Mouse (Mus musculus) MEL (cell line): ENCODE measurements around the gene Olfr644. TPM values are rescaled to one million over a fixed set of nuclear protein-coding genes. Genes with fewer than 3 reads are reported as not detected.
A peak's percentile ranks its signal among the peaks of the same experiment; 100 is the strongest.

Experiments used
- DNase-seq: peaks from one replicate; pipeline ENCODE4 v3.0.0; 2011; ENCODE audit warnings: low read depth, low spot score
- H3K27ac ChIP-seq: 2 replicates; pipeline ENCODE4 v1.5.1; 2012; ENCODE audit warnings: low read depth, mild to moderate bottlenecking, control low read depth, low read length, moderate library complexity; ENCODE audit not compliant: control insufficient read depth
- H3K27me3 ChIP-seq, 2 experiments: fragments of 150-350 bp in 1 of 2; sonication (generic) in 1 of 2; 2 replicates each; pipeline ENCODE4 v1.6.1; 2012; ENCODE audit warnings: low read length in 2 of 2, mild to moderate bottlenecking in 2 of 2, improper control_type of control experiment in 1 of 2, moderate library complexity in 1 of 2; ENCODE audit not compliant: insufficient read depth in 2 of 2, control insufficient read depth in 1 of 2
- H3K36me3 ChIP-seq, 2 experiments: 2 replicates each; pipeline ENCODE4 v1.6.1; 2012 to 2014; ENCODE audit warnings: low read length in 2 of 2, improper control_type of control experiment in 1 of 2, inconsistent platforms in 1 of 2, mild to moderate bottlenecking in 1 of 2; ENCODE audit not compliant: insufficient read depth in 2 of 2, control insufficient read depth in 1 of 2
- H3K4me1 ChIP-seq, 2 experiments: fragments of 150-350 bp in 1 of 2; sonication (generic) in 1 of 2; 2 replicates each; pipeline ENCODE4 v1.6.1; 2012; ENCODE audit warnings: low read length in 2 of 2, improper control_type of control experiment in 1 of 2, mild to moderate bottlenecking in 1 of 2; ENCODE audit not compliant: insufficient read depth in 2 of 2, control insufficient read depth in 1 of 2
- H3K4me3 ChIP-seq, 2 experiments: fragments of 150-350 bp in 1 of 2; sonication (generic) in 1 of 2; 2 replicates each; pipeline ENCODE4 v1.5.1; 2012; ENCODE audit warnings: low read depth in 2 of 2, low read length in 2 of 2, mild to moderate bottlenecking in 2 of 2, moderate library complexity in 2 of 2, control low read depth in 1 of 2, improper control_type of control experiment in 1 of 2; ENCODE audit not compliant: control insufficient read depth in 1 of 2, insufficient read depth in 1 of 2
- H3K79me2 ChIP-seq: 2 replicates; pipeline ENCODE4 v1.6.1; 2012; ENCODE audit warnings: mild to moderate bottlenecking, low read length, moderate library complexity; ENCODE audit not compliant: control insufficient read depth, poor library complexity, insufficient read depth
- H3K9ac ChIP-seq: 2 replicates; pipeline ENCODE4 v1.6.1; 2012; ENCODE audit warnings: low read depth, mild to moderate bottlenecking, control low read depth, low read length, moderate library complexity; ENCODE audit not compliant: control insufficient read depth, poor library complexity, severe bottlenecking
- H3K9me3 ChIP-seq: fragments of 150-350 bp; sonication (generic); replicated peaks from 2 replicates; pipeline ENCODE4 v1.6.1; 2012; ENCODE audit warnings: mild to moderate bottlenecking, low read length, improper control_type of control experiment, moderate library complexity; ENCODE audit not compliant: insufficient read depth
- BHLHE40 ChIP-seq: IDR thresholded peaks from 2 replicates; pipeline ENCODE4 v1.6.1; 2012; ENCODE audit warnings: low read depth, mild to moderate bottlenecking, inconsistent platforms, low read length, improper control_type of control experiment, borderline replicate concordance
- CHD1 ChIP-seq: IDR thresholded peaks from 2 replicates; pipeline ENCODE4 v1.6.1; 2012; ENCODE audit warnings: low read depth, mild to moderate bottlenecking, inconsistent platforms, low read length, improper control_type of control experiment
- CHD2 ChIP-seq: IDR thresholded peaks from 2 replicates; pipeline ENCODE4 v1.6.1; 2011; ENCODE audit warnings: low read length, improper control_type of control experiment
- EP300 ChIP-seq, 2 experiments: IDR thresholded peaks; 2 replicates each; pipeline ENCODE4 v1.6.1; 2011; ENCODE audit warnings: improper control_type of control experiment in 2 of 2, low read length in 2 of 2, low read depth in 1 of 2, mild to moderate bottlenecking in 1 of 2
- ETS1 ChIP-seq: IDR thresholded peaks from 2 replicates; pipeline ENCODE4 v1.6.1; 2012; ENCODE audit warnings: low read depth, mild to moderate bottlenecking, inconsistent platforms, low read length, improper control_type of control experiment, moderate library complexity
- HCFC1 ChIP-seq: IDR thresholded peaks from 2 replicates; pipeline ENCODE4 v1.6.1; 2012; ENCODE audit warnings: low read depth, mild to moderate bottlenecking, inconsistent platforms, low read length, improper control_type of control experiment, moderate library complexity
- JUND ChIP-seq: IDR thresholded peaks from 2 replicates; pipeline ENCODE4 v1.6.1; 2011; ENCODE audit warnings: low read depth, mild to moderate bottlenecking, improper control_type of control experiment, low read length
- MAX ChIP-seq: IDR thresholded peaks from 2 replicates; pipeline ENCODE4 v1.6.1; 2011; ENCODE audit warnings: low read length, improper control_type of control experiment
- MYB ChIP-seq: IDR thresholded peaks from 2 replicates; pipeline ENCODE4 v1.6.1; 2011; ENCODE audit warnings: mild to moderate bottlenecking, low read depth, low read length, improper control_type of control experiment
- NRF1 ChIP-seq: IDR thresholded peaks from 2 replicates; pipeline ENCODE4 v1.6.1; 2014; ENCODE audit warnings: low read depth, mild to moderate bottlenecking, inconsistent platforms, low read length, improper control_type of control experiment, moderate library complexity; ENCODE audit not compliant: poor library complexity, insufficient read depth, severe bottlenecking
- POLR2A ChIP-seq, 2 experiments: IDR thresholded peaks; 2 replicates each; pipeline ENCODE4 v1.6.1; 2011 to 2012; ENCODE audit warnings: low read length in 2 of 2, mild to moderate bottlenecking in 2 of 2, control low read depth in 1 of 2, improper control_type of control experiment in 1 of 2, low read depth in 1 of 2, moderate library complexity in 1 of 2; ENCODE audit not compliant: control insufficient read depth in 1 of 2, insufficient read depth in 1 of 2, poor library complexity in 1 of 2
- POLR2AphosphoS2 ChIP-seq: IDR thresholded peaks from 2 replicates; pipeline ENCODE4 v1.6.1; 2011; ENCODE audit warnings: low read length, improper control_type of control experiment
- POLR2AphosphoS5 ChIP-seq: IDR thresholded peaks from 2 replicates; pipeline ENCODE4 v1.6.1; 2012; ENCODE audit warnings: low read depth, borderline replicate concordance, mild to moderate bottlenecking, inconsistent platforms, low read length, moderate library complexity, mixed read lengths
- SIN3A ChIP-seq: IDR thresholded peaks from 2 replicates; pipeline ENCODE4 v1.6.1; 2012; ENCODE audit warnings: low read length, improper control_type of control experiment, inconsistent platforms
- TCF12 ChIP-seq: IDR thresholded peaks from 2 replicates; pipeline ENCODE4 v1.6.1; 2014; ENCODE audit warnings: low read depth, mild to moderate bottlenecking, inconsistent platforms, low read length, improper control_type of control experiment, moderate library complexity
- USF1 ChIP-seq: IDR thresholded peaks from 2 replicates; pipeline ENCODE4 v1.6.1; 2014; ENCODE audit warnings: low read depth, mild to moderate bottlenecking, inconsistent platforms, low read length, improper control_type of control experiment, moderate library complexity
- USF2 ChIP-seq, 2 experiments: IDR thresholded peaks; 2 replicates each; pipeline ENCODE4 v1.6.1; 2011 to 2012; ENCODE audit warnings: improper control_type of control experiment in 2 of 2, low read length in 2 of 2, borderline replicate concordance in 1 of 2, inconsistent platforms in 1 of 2, low read depth in 1 of 2, mild to moderate bottlenecking in 1 of 2; ENCODE audit not compliant: insufficient read depth in 1 of 2
- ZC3H11A ChIP-seq: IDR thresholded peaks from 2 replicates; pipeline ENCODE4 v1.6.1; 2012; ENCODE audit warnings: low read depth, mild to moderate bottlenecking, inconsistent platforms, low read length, improper control_type of control experiment
- ZKSCAN1 ChIP-seq: IDR thresholded peaks from 2 replicates; pipeline ENCODE4 v1.6.1; 2012; ENCODE audit warnings: low read depth, mild to moderate bottlenecking, inconsistent platforms, low read length, improper control_type of control experiment, moderate library complexity
- ZMIZ1 ChIP-seq: IDR thresholded peaks from 2 replicates; pipeline ENCODE4 v1.6.1; 2012; ENCODE audit warnings: low read depth, mild to moderate bottlenecking, inconsistent platforms, low read length, improper control_type of control experiment, moderate library complexity
- ZNF384 ChIP-seq: IDR thresholded peaks from 2 replicates; pipeline ENCODE4 v1.6.1; 2012; ENCODE audit warnings: low read depth, mild to moderate bottlenecking, inconsistent platforms, low read length, improper control_type of control experiment
- polyA plus RNA-seq, 2 experiments: library from polyadenylated mRNA; stranded (reverse) in 1 of 2; unstranded in 1 of 2; fragments of >175 nt in 1 of 2; fragments of >200 nt in 1 of 2; gene quantifications; 2 replicates each; pipeline versions ENCODE4 v1.2.1 to v1.2.4; 2012; ENCODE audit warnings: low replicate concordance in 2 of 2, low read depth in 1 of 2; ENCODE audit not compliant: insufficient read length in 2 of 2, insufficient read depth in 1 of 2, missing spikeins in 1 of 2
- total RNA-seq: library from RNA; depleted of rRNA; stranded (reverse); fragments of 300-350 nt; gene quantifications from 2 replicates; pipeline ENCODE4 v1.2.3, GENCODE M21; 2012

The Olfr644 gene
- total and polyA plus RNA-seq, 3 experiments: not detected

GRCm38 (mm10) chr7:104050745-104051144 is 20.9 kb downstream of the Olfr644 start:
- H3K4me1 ChIP-seq: no peaks in the 10 kb centered on the region
- H3K79me2 ChIP-seq: no peaks in the 10 kb centered on the region
- no peaks in the 10 kb centered on the region for H3K27me3 ChIP-seq
- no peaks in the 10 kb centered on the region for H3K9me3 ChIP-seq
- H3K27ac ChIP-seq: no peak overlapping the region
- H3K4me3 ChIP-seq: no peak overlapping the region
- TF ChIP-seq TCF12: no peak
- no peak for TF ChIP-seq MAX
- no peak overlapping the region for H3K9ac ChIP-seq
- no peaks in the 10 kb centered on the region for H3K36me3 ChIP-seq
- peak; percentile 5 for DNase-seq

- H3K79me2 ChIP-seq: no peaks in the 10 kb centered on the region
- H3K4me1 ChIP-seq: no peaks in the 10 kb centered on the region
- TF ChIP-seq ZC3H11A (no peak), ZKSCAN1 (no peak), POLR2AphosphoS2 (no peak), USF1 (no peak), MYB (no peak), SIN3A (no peak), ZNF384 (no peak), CHD1 (no peak), CHD2 (no peak), MAX (no peak), ETS1 (no peak), JUND (no peak), HCFC1 (no peak), POLR2A (IDR thresholded peaks at IDR 0.05; ENCODE audit: control insufficient read depth in 1 of 2, insufficient read depth in 1 of 2, low read depth in 1 of 2, low read length in 2 of 2, poor library complexity in 1 of 2) (no peak), EP300 (IDR thresholded peaks at IDR 0.05; ENCODE audit: low read depth in 1 of 2, low read length in 2 of 2) (no peak), NRF1 (no peak), BHLHE40 (no peak), POLR2AphosphoS5 (no peak), ZMIZ1 (no peak), USF2 (IDR thresholded peaks at IDR 0.05; ENCODE audit: borderline replicate concordance in 1 of 2, insufficient read depth in 1 of 2, low read depth in 1 of 2, low read length in 2 of 2) (no peak)
- H3K9me3 ChIP-seq: no peaks in the 10 kb centered on the region
- DNase-seq: no peak
- no peaks in the 10 kb centered on the region for H3K27me3 ChIP-seq
- H3K4me3 ChIP-seq: no peak within 1 kb of the TSS
- no peak within 1 kb of the TSS for H3K9ac ChIP-seq
- H3K27ac ChIP-seq: no peak within 1 kb of the TSS
- no peaks in the 10 kb centered on the region for H3K36me3 ChIP-seq
Observed at GRCm38 (mm10) chr7:104035145-104035544, 36.5 kb downstream of the Olfr644 start, which contains the start of gene Olfr641. Gene Olfr641, plus strand, starts transcription at chr7:104035445.
